Mouse (Mus musculus) limb, embryonic 14.5 days (tissue): ENCODE data around the gene Hsd17b3. TPM values are rescaled to one million over a fixed set of nuclear protein-coding genes. Genes with fewer than 3 reads are reported as not detected.

ENCODE experiments used
- ATAC-seq: fragments of 200-750 bp; cut with Nextera tagmentation; 2 replicates; pipeline ENCODE4 v1.8.0; 2017; ENCODE audit warnings: low read depth, moderate number of reproducible peaks, moderate TSS enrichment; ENCODE audit not compliant: low FRiP score
- DNase-seq: peaks from one replicate; pipeline ENCODE4 v3.0.0-alpha.2; 2015; ENCODE audit warnings: low spot score
- H3K27ac ChIP-seq: fragments of 300-500 bp; sonication (generic); replicated peaks from 2 replicates; pipeline ENCODE4 v1.5.1; 2014; ENCODE audit warnings: low read depth, mild to moderate bottlenecking, low read length, moderate library complexity, mixed read lengths
- H3K27me3 ChIP-seq: fragments of 300-500 bp; sonication (generic); 2 replicates; pipeline ENCODE4 v1.6.1; 2014; ENCODE audit warnings: low read length, mixed read lengths; ENCODE audit not compliant: control insufficient read depth, insufficient read depth
- H3K36me3 ChIP-seq: fragments of 300-500 bp; sonication (generic); 2 replicates; pipeline ENCODE4 v1.6.1; 2014; ENCODE audit warnings: mild to moderate bottlenecking, low read length, moderate library complexity, mixed read lengths; ENCODE audit not compliant: control insufficient read depth, insufficient read depth
- H3K4me1 ChIP-seq: fragments of 300-500 bp; sonication (generic); 2 replicates; pipeline ENCODE4 v1.6.1; 2014; ENCODE audit warnings: antibody characterized with exemption, low read length, mixed read lengths; ENCODE audit not compliant: control insufficient read depth, insufficient read depth
- H3K4me2 ChIP-seq: fragments of 300-500 bp; sonication (generic); replicated peaks from 2 replicates; pipeline ENCODE4 v1.6.1; 2014; ENCODE audit warnings: low read depth, mild to moderate bottlenecking, low read length, moderate library complexity; ENCODE audit not compliant: severe bottlenecking
- H3K4me3 ChIP-seq: fragments of 300-500 bp; sonication (generic); replicated peaks from 2 replicates; pipeline ENCODE4 v1.5.1; 2014; ENCODE audit warnings: low read length
- H3K9ac ChIP-seq: fragments of 300-500 bp; sonication (generic); 2 replicates; pipeline ENCODE4 v1.6.1; 2014; ENCODE audit warnings: mild to moderate bottlenecking, low read depth, low read length, moderate library complexity; ENCODE audit not compliant: severe bottlenecking
- H3K9me3 ChIP-seq: fragments of 300-500 bp; sonication (generic); 2 replicates; pipeline ENCODE4 v1.6.1; 2016; ENCODE audit warnings: low read length; ENCODE audit not compliant: control insufficient read depth
- POLR2A ChIP-seq: fragments of 200-500 bp; IDR thresholded peaks from 2 replicates; pipeline ENCODE4 v1.8.0; 2012; ENCODE audit warnings: inconsistent platforms, mild to moderate bottlenecking, moderate library complexity, borderline replicate concordance; ENCODE audit not compliant: insufficient read depth, insufficient read length; ENCODE audit errors: extremely low read depth
- WGBS: fragments of 180-500 bp; shearing (Covaris S2); extraction: QIAGEN DNeasy Blood & Tissue Kit; methylation state at CpG from one replicate; pipeline ENCODE4 v1.1.7; 2014; 5-methylcytosine and 5-hydroxymethylcytosine counted together
- polyA plus RNA-seq, 2 experiments: library from polyadenylated mRNA; depleted of rRNA in 1 of 2; stranded (reverse) in 1 of 2; unstranded in 1 of 2; fragments of >200 nt; fragmentation: Nextera tagmentation in 1 of 2; extraction: Ambion mirVana in 1 of 2; gene quantifications; 2 replicates each; pipeline versions ENCODE4 v1.2.1 to v1.2.3; 2012 to 2014

The Hsd17b3 gene
- polyA plus RNA-seq, 2 experiments: not detected

DNA sequence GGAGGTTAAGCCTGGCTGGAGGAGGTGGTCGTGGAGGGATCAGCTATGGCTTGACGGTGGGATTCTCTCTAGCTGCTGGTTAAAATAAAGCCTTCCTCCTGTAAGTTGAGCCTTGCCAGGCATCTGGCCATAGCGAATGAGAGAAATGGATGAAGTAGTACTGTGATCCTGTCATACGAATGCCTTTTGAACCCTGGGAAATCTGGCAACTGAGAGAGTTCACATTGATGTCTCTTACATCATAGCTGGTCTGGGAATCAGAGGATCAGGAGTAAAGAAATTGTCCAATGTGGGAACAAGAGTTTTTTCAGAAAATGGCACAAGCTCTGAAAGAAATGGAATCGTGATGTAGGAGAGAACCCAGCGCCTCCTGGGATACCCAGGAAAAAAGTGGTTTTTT is 55.1 kb downstream of the Hsd17b3 start:
- DNase-seq: no peak
- Histone ChIP-seq H3K27me3 (no peaks in the 10 kb centered on the region), H3K36me3 (no peaks in the 10 kb centered on the region), H3K4me2 (no peak overlapping the region), H3K4me1 (no peaks in the 10 kb centered on the region), H3K27ac (no peak overlapping the region), H3K4me3 (no peak overlapping the region), H3K9ac (no peak overlapping the region), H3K9me3 (no peaks in the 10 kb centered on the region)
- TF ChIP-seq POLR2A: no peak
- 78% methylated on average over 6 of the region's 6 CpGs for WGBS
- ATAC-seq: no peak

DNA sequence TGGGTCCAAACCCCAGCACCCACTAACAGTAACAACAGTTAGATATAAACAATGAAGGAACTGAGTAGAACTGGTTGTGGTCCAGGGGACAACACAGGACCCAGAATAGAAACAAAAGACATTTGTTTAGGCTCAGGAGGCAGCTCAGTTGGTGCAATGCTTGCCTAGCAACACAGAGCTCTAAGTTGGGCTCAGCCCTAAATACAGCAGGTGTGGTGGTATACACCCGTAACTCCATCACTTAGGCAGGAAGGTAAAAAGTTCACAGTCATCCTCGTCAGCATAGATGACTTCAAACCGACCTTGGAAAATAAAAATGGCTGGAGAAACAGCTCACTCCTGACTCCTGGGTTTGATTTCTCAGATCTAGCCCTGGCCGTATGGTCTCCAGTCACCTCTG is 55.8 kb downstream of the Hsd17b3 start:
- ATAC-seq: no peak
- H3K27me3 ChIP-seq: no peaks in the 10 kb centered on the region
- no peaks in the 10 kb centered on the region for H3K4me1 ChIP-seq
- DNase-seq: no peak
- no peak overlapping the region for H3K27ac ChIP-seq
- no peak overlapping the region for H3K9ac ChIP-seq
- H3K36me3 ChIP-seq: no peaks in the 10 kb centered on the region
- H3K4me2 ChIP-seq: no peak overlapping the region
- no peak overlapping the region for H3K4me3 ChIP-seq
- WGBS: 58% methylated on average over 4 of the region's 4 CpGs
- TF ChIP-seq POLR2A: no peak
- no peaks in the 10 kb centered on the region for H3K9me3 ChIP-seq

- Histone ChIP-seq H3K9ac (no peak overlapping the region), H3K27ac (no peak overlapping the region), H3K4me3 (no peak overlapping the region), H3K4me2 (no peak overlapping the region), H3K36me3 (no peaks in the 10 kb centered on the region), H3K9me3 (no peaks in the 10 kb centered on the region), H3K4me1 (no peaks in the 10 kb centered on the region), H3K27me3 (no peaks in the 10 kb centered on the region)
- ATAC-seq (no peak), DNase-seq (no peak)
- no peak for TF ChIP-seq POLR2A
- 59% methylated on average over 4 of the region's 4 CpGs for WGBS
Measured at GRCm38 (mm10) chr13:64031254-64031653, 57.8 kb downstream of the Hsd17b3 start.

- H3K9ac ChIP-seq: no peak overlapping the region
- WGBS: 30% methylated on average over 1 of the region's 1 CpGs
Measured at GRCm38 (mm10) chr13:64030792-64031191, 58.2 kb downstream of the Hsd17b3 start.

GRCm38 (mm10) chr13:64024803-64025202 is 64.2 kb downstream of the Hsd17b3 start:
- Histone ChIP-seq H3K4me1 (peaks cover 12% of the 10 kb centered on the region), H3K9ac (no peak overlapping the region), H3K4me2 (no peak overlapping the region), H3K36me3 (no peaks in the 10 kb centered on the region), H3K27ac (no peak overlapping the region), H3K9me3 (no peaks in the 10 kb centered on the region), H3K4me3 (no peak overlapping the region), H3K27me3 (no peaks in the 10 kb centered on the region)
- TF ChIP-seq POLR2A: no peak
- WGBS: 69% methylated on average over 4 of the region's 4 CpGs
- ATAC-seq (no peak), DNase-seq (no peak)

More at GRCm38 (mm10) chr13:64030792-64031191, 58.2 kb downstream of the Hsd17b3 start:
- Histone ChIP-seq H3K4me1 (no peaks in the 10 kb centered on the region), H3K4me2 (no peak overlapping the region), H3K9me3 (no peaks in the 10 kb centered on the region), H3K27me3 (no peaks in the 10 kb centered on the region), H3K27ac (no peak overlapping the region), H3K4me3 (no peak overlapping the region), H3K36me3 (no peaks in the 10 kb centered on the region)
- no peak for TF ChIP-seq POLR2A
- no peak for ATAC-seq
- no peak for DNase-seq
